Mouse (Mus musculus) cortical plate, adult 2 months (tissue): ENCODE measurements around the gene Ccdc148. TPM values are rescaled to one million over a fixed set of nuclear protein-coding genes. Genes with fewer than 3 reads are reported as not detected.

ENCODE experiments used
- H3K27ac ChIP-seq: fragments of 200-500 bp; 2 replicates; pipeline ENCODE4 v1.5.1; 2012; ENCODE audit warnings: low read length, control low read depth, inconsistent platforms; ENCODE audit not compliant: insufficient read depth
- H3K4me1 ChIP-seq: fragments of 200-500 bp; 2 replicates; pipeline ENCODE4 v1.6.1; 2011; ENCODE audit warnings: low read length; ENCODE audit not compliant: control insufficient read depth, insufficient read depth
- H3K4me3 ChIP-seq: fragments of 200-500 bp; 2 replicates; pipeline ENCODE4 v1.5.1; 2011; ENCODE audit warnings: mild to moderate bottlenecking, low read length, control low read depth; ENCODE audit not compliant: insufficient read depth
- CTCF ChIP-seq: fragments of 200-500 bp; IDR thresholded peaks from 2 replicates; pipeline ENCODE4 v1.5.1; 2011; ENCODE audit warnings: mild to moderate bottlenecking, control low read depth, low read length; ENCODE audit not compliant: insufficient read depth; ENCODE audit errors: extremely low read depth
- POLR2A ChIP-seq: fragments of 200-500 bp; IDR thresholded peaks from 2 replicates; pipeline ENCODE4 v1.6.1; 2011; ENCODE audit warnings: mild to moderate bottlenecking, low read length, control low read depth; ENCODE audit not compliant: insufficient read depth; ENCODE audit errors: extremely low read depth
- polyA plus RNA-seq: library from polyadenylated mRNA; depleted of rRNA; stranded (reverse); fragments of >200 nt; gene quantifications from 2 replicates; pipeline ENCODE4 v1.2.3, GENCODE M21; 2012; rRNA removed

Gene Ccdc148
- polyA plus RNA-seq = 6.9 and 7.1 TPM in 2 replicates

DNA sequence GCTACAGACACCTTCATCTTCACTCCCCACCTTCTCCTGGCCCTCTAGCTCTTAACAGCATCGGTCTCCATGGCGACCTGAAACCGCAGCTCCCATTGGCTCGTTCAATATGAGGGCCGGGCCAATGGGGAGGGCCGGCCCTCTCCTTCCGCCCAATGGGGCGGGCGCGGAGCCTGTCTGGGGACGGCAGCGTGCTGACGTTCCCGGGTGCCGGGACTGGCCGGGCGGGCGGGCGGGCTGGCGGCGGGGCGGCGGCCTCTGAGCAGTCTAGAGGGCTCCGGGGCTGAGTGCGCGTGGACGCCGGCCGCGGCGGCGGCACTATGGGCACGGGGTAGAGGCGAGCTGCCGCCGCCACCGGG lies at the start of gene Ccdc148, which contains the start of gene Pkp4:
TSS of gene Ccdc148 (minus strand) at position 79 of the 359 bp plus-strand sequence.
TSS of gene Pkp4 (plus strand) at position 246 of the 359 bp plus-strand sequence.
- TF ChIP-seq CTCF (no peak), POLR2A (peak; percentile 63; the same call in 1 of the 2 replicates)
- peak within 1 kb of the TSS; percentile 69 for H3K27ac ChIP-seq
- peaks cover 2% of the 10 kb centered on the region; the same call in 1 of the 2 replicates for H3K4me1 ChIP-seq
- H3K4me3 ChIP-seq = peak within 1 kb of the TSS; percentile 55

DNA sequence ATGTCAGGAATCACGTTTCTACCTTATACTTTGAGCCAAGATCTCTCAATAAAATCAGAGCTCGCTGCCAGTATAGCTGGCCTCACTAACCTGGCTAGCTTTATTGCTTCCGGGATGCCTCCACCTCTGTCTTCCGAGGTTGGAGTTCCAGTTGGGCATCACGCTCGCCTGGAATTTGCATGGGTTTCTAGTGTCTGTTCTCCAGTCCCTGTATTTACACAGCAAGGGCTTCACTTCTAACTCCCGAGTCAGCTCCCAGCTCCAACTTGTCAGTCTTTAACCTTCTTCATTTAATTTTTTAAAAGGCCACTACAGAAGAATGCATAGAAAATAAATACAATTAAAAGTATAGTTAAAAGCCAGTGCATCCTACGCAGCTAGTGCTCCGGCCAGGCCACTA lies 47.8 kb upstream of the Ccdc148 start:
- TF ChIP-seq CTCF (no peak), POLR2A (no peak)
- Histone ChIP-seq H3K4me1 (peaks cover 14% of the 10 kb centered on the region), H3K27ac (no peak overlapping the region), H3K4me3 (no peak overlapping the region)

DNA sequence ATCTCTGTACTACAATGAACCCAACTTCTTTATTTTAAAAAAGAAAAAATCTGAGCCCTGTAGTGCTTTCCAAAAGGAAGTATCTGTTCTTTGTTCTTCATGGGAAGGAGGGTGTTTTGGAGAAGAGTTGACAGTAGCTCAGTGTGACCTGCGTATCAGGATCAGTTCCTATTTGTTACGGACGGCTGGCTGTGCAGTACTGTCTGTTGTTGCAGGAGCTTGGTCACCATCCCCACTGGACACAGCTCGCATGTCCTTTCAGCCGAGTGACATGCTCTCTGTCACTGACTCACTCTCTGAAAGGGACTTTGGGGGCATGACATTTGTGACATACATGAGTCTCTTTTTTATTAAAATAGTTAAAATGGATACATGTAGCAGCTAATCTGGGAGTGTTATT lies 47.2 kb upstream of the Ccdc148 start:
- H3K4me3 ChIP-seq = no peak overlapping the region

DNA sequence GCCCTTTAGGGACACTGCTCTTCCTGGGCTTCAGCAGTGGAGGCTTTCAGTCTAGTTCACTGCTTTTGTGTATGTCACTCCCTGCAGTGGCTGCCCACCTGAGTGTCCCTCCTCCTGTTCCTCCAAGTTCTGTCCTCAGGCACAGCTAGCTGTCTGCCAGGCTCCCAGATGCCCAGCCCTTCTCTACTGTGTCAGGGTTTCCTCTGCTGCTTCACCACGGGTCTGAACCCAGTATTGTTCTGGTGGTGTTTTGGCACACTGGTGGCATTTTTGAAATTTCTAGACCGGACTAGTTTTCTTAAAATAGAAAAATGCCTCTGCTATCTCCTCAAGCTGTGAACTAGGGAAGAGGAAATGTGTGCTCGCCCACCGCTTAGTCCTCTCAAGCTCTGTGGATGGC lies 46.8 kb upstream of the Ccdc148 start:
- TF ChIP-seq CTCF = no peak
- TF ChIP-seq POLR2A = no peak
- Histone ChIP-seq H3K4me3 (no peak overlapping the region), H3K27ac (no peak overlapping the region), H3K4me1 (peaks cover 20% of the 10 kb centered on the region)

More for the DNA sequence above, 47.2 kb upstream of the Ccdc148 start:
- Histone ChIP-seq H3K4me1 (peaks cover 19% of the 10 kb centered on the region), H3K27ac (no peak overlapping the region)
- no peak for TF ChIP-seq POLR2A
- no peak for TF ChIP-seq CTCF

DNA sequence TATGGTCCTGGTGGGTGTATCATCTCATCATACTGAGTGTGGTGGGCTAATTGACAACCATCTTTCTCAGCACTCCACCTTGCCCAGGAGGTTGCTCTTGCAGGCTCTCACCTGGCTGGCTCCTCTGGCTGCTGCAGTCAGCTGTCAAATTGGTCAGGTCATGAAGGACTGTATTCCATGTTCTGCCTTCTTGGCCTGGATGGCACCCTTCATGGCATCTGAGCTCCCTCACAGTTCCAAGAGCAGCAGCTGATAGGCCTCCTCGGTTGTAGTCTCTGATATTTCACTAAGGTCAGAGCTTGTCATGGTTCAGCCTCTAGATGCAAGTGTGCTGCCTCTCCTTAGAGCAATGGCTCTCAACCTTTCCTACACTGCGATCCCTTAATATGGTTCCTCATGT lies 45.7 kb upstream of the Ccdc148 start:
- Histone ChIP-seq H3K27ac (no peak overlapping the region), H3K4me1 (peaks cover 16% of the 10 kb centered on the region), H3K4me3 (no peak overlapping the region)
- no peak for TF ChIP-seq POLR2A
- TF ChIP-seq CTCF = no peak

DNA sequence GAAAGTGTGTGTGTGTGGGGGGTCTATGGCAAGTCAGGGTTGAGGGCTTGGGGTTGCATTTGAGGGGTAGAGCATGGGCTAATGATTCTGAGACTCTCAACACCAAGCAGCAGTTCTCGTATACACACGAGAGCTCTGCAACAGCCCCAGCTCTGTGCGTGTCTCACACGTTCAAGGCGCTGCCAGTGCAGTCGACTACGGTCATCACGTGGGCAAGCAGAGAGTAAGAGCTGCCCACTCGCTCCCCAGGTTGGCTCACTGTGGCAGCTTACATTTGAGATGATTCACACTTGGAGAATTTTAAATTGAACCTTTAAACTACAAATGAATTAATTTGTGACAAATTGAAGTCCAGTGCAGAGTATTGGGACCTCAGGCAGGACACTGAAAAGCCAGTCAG lies 44.6 kb upstream of the Ccdc148 start:
- TF ChIP-seq POLR2A = no peak
- no peak for TF ChIP-seq CTCF
- Histone ChIP-seq H3K27ac (no peak overlapping the region), H3K4me3 (no peak overlapping the region), H3K4me1 (peaks cover 15% of the 10 kb centered on the region)

DNA sequence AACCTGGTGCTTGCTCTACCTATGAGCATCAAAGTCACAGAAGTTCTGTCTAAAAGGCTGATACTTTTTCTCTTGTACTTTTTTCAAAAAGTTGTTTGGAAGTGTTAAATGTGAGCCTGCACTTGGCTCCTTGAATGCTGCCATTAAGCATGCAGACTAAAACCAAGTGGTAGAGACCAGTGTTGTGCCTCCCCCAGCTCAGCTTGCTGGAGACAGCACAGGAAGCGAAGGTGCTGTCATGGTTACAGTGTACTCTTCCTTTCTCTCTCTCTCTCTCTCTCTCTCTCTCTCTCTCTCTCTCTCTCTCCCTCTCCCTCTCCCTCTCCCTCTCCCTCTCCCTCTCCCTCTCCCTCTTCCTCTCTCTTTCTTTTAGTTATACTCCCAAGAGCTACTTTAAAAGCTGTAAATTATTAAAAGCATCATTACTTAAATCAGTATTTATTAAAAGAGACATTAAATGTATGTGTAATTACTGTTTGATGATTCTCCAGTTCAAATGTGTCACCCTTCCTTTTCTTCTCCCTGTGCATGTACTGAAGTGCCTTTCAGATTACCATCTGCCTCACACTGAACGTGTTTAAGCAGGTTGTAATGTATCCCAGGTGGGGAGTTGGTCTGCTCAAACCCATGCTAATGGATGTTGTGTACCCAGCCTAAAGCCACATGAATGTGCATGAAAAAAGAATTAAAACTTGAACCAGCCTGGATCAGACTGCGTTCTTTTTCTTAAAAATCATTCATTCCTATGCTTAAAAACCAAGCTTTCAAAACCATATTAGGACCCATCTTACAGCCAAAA lies 43.3 kb upstream of the Ccdc148 start:
- no peak overlapping the region for H3K27ac ChIP-seq
- TF ChIP-seq CTCF (no peak), POLR2A (no peak)

DNA sequence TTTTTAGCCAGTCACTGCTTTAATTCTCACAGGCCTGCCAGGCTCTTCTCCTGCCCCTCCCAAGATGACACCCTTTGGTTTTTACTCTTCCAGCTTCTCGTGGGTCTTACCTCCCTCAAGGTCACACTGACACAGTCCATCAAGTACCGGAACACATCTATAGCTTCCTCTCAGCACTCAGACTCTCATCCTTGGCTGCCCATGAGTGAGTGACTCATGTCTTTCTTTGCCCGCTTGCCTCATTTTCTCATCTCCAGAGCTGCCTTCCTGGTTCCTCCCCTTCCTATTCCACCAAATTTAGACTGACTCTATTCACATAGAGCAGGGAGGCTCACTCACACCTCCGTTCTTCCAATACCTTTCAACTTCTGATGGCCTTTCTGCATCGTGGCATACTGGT lies 42.4 kb upstream of the Ccdc148 start:
- H3K4me3 ChIP-seq = no peak overlapping the region
- TF ChIP-seq POLR2A (no peak), CTCF (no peak)
- peaks cover 13% of the 10 kb centered on the region for H3K4me1 ChIP-seq
- no peak overlapping the region for H3K27ac ChIP-seq

More for the DNA sequence above, 43.3 kb upstream of the Ccdc148 start:
- Histone ChIP-seq H3K4me1 (peaks cover 15% of the 10 kb centered on the region), H3K4me3 (no peak overlapping the region)

DNA sequence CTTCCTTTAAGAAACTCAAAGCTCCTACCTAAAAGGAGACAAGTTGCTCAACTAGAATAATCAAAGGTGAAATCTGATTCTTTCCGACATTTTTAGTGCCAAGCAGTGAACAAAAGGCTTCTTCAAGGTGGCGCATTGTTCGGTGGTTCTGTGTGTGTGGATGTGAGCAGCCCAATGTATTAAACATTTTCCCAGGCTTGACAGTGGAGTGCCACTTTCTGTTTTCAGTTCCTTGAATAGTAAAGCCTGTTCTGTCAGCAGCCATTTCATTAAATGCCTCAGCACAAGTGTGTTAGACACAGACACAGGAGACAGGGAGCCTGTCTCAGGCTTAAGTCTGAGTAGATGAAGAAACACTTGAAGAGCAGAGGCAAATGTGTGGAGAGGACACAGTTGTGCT lies 40.0 kb upstream of the Ccdc148 start:
- Histone ChIP-seq H3K4me3 (no peak overlapping the region), H3K4me1 (peaks cover 11% of the 10 kb centered on the region), H3K27ac (no peak overlapping the region)
- TF ChIP-seq CTCF = no peak
- no peak for TF ChIP-seq POLR2A

DNA sequence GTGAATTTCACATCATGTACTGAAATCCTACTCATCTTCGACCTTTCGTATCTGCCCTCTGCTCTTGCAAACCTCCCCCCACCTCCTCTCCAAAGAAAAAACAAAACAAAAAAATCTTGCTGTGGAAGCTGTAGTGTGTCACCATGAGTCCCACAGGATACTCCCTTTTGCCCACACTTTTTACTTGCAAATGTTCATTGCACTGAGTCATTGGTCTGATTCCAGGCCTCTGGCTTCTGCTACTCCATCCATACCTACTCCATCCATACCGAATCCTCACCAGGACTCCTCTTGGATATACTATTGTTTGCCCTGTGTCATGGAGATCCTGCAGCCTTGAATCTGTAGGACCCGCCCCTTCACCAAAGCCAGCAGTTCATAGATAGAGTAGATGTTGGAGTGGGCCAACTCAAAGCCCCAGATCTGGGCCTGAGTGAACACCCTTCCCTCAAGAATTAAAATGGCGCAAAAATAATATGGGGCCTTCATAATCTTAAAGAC lies 39.0 kb upstream of the Ccdc148 start:
- Histone ChIP-seq H3K4me3 (no peak overlapping the region), H3K4me1 (peaks cover 11% of the 10 kb centered on the region), H3K27ac (no peak overlapping the region)
- TF ChIP-seq CTCF (no peak), POLR2A (no peak)
